Mouse (Mus musculus) hindlimb bud, embryonic 11.5 days (tissue): ENCODE data around the gene Daam1.

Experiments
- DNase-seq: peaks from one replicate; pipeline ENCODE4 v3.0.0-alpha.2; 2012; ENCODE audit warnings: low read depth, low spot score; ENCODE audit errors: extremely low spot score

Daam1 gene

GRCm38 (mm10) chr12:71830607-71831257 lies at the start of gene Daam1:
Gene Daam1 (plus strand): TSS chr12:71831078.
- peak; percentile 97 for DNase-seq

GRCm38 (mm10) chr12:71781220-71781619 lies 49.7 kb upstream of the Daam1 start:
- no peak for DNase-seq

GRCm38 (mm10) chr12:71783970-71784369 lies 46.9 kb upstream of the Daam1 start:
- DNase-seq, result no peak

GRCm38 (mm10) chr12:71784666-71785255 lies 46.1 kb upstream of the Daam1 start:
- DNase-seq, result no peak

- no peak for DNase-seq
Measured at GRCm38 (mm10) chr12:71786521-71786920, 44.4 kb upstream of the Daam1 start.

GRCm38 (mm10) chr12:71788791-71789190 lies 42.1 kb upstream of the Daam1 start:
- no peak for DNase-seq

GRCm38 (mm10) chr12:71790581-71790980 lies 40.3 kb upstream of the Daam1 start:
- DNase-seq, result no peak

- no peak for DNase-seq
Measured at GRCm38 (mm10) chr12:71793114-71793513, 37.8 kb upstream of the Daam1 start.

- DNase-seq, result no peak
Measured at GRCm38 (mm10) chr12:71795626-71796025, 35.3 kb upstream of the Daam1 start.

GRCm38 (mm10) chr12:71796517-71796916 lies 34.4 kb upstream of the Daam1 start:
- DNase-seq, result no peak

GRCm38 (mm10) chr12:71807306-71807705 lies 23.6 kb upstream of the Daam1 start:
- no peak for DNase-seq

- DNase-seq, result no peak
Measured at GRCm38 (mm10) chr12:71808631-71809030, 22.2 kb upstream of the Daam1 start.

GRCm38 (mm10) chr12:71809550-71809949 lies 21.3 kb upstream of the Daam1 start:
- no peak for DNase-seq

- no peak for DNase-seq
Measured at GRCm38 (mm10) chr12:71812567-71812966, 18.3 kb upstream of the Daam1 start.

- DNase-seq, result no peak
Measured at GRCm38 (mm10) chr12:71813251-71813650, 17.6 kb upstream of the Daam1 start.

GRCm38 (mm10) chr12:71813761-71814160 lies 17.1 kb upstream of the Daam1 start:
- DNase-seq, result no peak

GRCm38 (mm10) chr12:71820094-71820493 lies 10.8 kb upstream of the Daam1 start:
- no peak for DNase-seq

- DNase-seq, result no peak
Measured at GRCm38 (mm10) chr12:71821272-71821671, 9.6 kb upstream of the Daam1 start.

- no peak for DNase-seq
Measured at GRCm38 (mm10) chr12:71821743-71822142, 9.1 kb upstream of the Daam1 start.

- DNase-seq, result no peak
Measured at GRCm38 (mm10) chr12:71824927-71825326, 6.0 kb upstream of the Daam1 start.

GRCm38 (mm10) chr12:71830139-71830538 lies 739 bp upstream of the Daam1 start:
- no peak for DNase-seq

- no peak for DNase-seq
Measured at GRCm38 (mm10) chr12:71831258-71832087, 595 bp downstream of the Daam1 start.
